Mouse (Mus musculus): ENCODE data around the gene Rpgr.

The Rpgr gene

DNA sequence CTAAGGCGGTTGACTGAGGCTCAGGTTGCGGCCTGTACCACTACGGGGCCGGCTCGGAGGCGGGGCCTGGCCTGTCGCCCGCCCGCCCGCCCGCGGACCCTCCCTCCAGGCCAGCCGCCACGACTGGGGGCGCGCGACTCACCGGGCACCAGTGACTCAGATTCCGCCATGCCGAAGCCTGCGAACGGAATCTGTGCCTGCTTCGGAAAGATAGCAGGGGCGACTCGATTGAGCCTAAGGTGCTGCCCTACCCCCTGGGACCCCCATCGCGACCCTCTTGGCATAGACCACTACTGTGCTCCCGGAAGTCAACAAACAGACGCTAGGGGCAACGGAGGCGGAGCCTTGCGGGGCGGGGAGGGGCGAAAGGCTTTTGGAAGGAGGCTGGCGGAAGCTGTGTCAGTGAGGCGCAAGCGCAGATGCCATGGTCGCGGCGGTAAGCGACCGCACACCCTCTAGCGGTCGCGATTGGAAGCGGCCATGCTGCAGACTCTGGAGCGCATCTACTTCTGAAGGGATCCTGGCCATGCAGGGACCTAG, at the start of gene Rpgr:
Gene Rpgr (minus strand): TSS at position 511 of the 540 bp plus-strand sequence.
- in situ Hi-C loops (cut with MboI, MseI): loop anchor here (25.0 kb wide), 1 partner anchor 1921 kb away; no protein-coding TSS in a partner anchor

DNA sequence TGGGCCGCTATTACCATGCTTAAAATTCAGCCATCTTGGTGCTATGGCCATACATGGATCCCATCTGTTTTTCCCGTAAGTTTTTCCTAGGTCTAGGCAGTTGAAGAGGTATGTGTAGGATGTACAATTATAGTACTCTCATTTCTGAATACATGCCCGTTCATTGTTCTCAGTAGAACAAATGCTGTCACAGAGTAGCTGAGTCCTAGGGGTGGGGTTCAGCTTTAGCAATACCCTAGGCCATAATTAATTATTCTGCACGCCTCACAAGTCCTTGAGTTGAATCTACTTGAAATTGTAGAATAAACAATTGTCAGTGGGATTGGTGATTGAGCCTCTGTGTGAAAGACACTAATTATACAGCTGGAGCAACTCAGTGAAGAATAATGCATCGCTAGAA, 41.5 kb upstream of the Rpgr start:
- in situ Hi-C loops (cut with MboI, MseI): loop anchor here (5.0 kb wide), 1 partner anchor 104 kb away; no protein-coding TSS in a partner anchor

DNA sequence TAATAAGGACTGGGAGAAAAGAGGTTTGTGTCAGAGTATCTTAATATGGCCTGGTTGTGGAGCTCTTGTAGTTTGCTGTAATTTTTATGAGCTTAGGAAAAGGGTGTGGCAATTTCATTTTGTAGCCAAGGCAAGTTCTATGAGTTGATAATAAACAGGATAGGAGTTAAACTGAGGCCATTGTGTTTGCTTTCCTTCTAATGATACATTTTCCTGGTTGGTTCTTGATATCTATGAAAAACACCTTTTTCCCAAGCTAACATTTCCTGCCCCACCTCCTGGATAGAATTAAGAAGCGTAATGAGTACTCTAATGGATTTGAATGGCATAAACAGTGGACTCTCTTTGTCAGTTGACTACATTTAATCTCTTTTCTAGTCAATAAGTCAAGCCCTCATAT, 41.1 kb upstream of the Rpgr start:
- in situ Hi-C loops (cut with MboI, MseI): loop anchor here (5.0 kb wide), 1 partner anchor 105 kb away; no protein-coding TSS in a partner anchor

DNA sequence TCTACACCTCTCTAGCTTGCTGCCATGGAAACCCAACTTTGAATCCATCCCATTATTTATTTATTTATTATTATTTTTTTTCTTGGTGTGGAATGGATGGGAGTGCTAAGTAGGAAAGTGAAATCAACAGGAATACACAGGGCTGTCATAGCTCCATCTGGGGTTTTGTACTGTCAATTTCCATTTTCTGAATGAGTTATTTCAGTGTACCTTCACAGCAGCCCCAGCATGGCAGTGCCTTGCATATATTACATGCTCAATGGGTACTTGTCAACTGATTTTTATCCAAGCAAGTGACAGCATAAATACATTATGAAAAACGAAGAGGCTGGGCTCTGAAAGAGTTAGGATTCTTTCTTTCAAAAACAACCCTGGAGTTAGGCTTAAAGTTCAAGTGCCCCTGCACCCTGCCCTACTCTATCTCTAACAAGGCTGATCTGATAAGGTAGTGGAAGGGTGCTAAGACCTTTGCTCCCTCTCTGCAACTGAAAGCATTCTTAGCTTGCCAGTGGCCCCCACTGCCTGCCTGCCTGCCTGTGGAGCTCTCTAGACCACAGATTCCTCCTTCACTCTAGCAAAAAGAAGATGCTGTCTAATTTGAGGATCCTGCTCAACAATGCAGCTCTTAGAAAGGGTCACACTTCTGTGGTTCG, 35.3 kb upstream of the Rpgr start, which contains the start of gene Otc:
Gene Otc (plus strand): TSS at position 454 of the 653 bp plus-strand sequence.
- in situ Hi-C loops (cut with MboI, MseI): no loop called here

DNA sequence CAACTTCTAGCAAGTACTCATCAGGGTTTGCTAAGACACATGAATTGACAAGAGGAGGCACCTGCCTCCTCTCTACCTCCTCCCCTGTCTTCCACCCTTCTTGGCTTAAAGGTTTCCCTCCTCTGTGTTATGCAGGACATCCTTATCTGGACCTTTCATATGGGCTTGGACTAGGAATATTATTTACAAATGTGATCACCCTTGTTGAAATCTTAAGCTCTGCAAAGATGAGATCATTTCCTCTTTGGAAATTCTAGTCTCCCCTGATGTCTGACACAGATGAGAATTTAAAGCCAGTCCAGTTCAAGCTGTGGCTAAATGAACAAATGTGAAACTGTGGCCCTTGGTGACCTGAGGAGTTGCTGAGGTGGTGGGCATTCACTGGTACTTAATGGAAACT, 34.6 kb upstream of the Rpgr start:
- in situ Hi-C loops (cut with MboI, MseI): no loop called here

DNA sequence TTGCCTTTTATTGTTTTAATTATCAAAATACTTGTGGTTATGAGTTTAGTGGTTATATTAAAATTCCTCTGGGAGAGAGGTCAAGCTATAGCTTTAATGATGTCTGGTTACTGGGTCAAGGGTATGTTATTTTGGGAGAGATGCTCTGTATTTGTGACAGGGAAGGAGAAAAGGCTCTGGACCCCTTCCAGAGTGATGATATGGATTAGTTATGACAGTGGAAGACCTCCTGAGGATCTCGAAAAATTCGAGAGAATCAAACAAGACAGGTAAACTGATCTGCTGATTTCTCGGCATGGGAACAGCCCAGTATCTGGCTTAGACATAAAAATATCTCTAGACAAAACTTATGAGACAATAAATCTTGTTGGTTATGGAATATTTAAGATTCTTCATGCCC, 27.2 kb upstream of the Rpgr start:
- in situ Hi-C loops (cut with MboI, MseI): no loop called here

DNA sequence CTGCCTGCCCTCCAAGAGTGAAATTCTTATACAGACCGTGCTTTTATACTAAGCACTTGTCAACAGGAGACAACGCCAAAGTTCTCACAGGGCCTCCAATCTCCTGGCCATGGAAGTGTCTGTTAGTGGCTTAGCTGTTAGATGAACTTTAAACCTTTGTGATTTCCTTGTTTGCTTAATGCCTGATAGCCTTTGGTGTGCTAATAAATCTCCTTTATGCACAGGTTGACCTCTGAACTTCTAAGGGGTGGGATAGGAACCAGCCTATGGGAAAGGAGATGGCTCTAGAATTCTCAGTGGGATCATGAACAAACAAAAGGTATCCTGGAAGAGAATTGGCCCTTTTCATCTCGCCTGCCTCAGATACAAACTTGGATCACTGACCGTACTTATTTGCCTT, 22.8 kb upstream of the Rpgr start:
- in situ Hi-C loops (cut with MboI, MseI): no loop called here

DNA sequence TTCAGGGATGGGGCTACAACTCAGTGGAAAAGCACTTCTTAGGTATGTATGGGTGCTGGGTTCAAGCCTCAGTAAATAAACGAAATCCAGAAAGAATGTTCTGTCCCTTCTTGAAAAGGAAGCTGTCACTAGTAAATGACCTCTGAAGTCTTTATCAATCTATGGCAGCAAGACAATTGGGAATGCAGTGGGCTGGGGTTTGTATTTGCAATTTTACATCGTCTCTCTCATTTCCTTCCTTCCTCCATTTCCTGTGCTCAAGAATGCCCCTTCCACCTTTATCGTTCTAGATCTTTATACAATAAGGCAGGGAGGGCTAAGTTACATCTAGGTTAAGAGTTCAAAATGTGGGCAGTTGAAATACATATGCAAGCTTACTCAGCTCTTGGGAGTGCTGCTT, 17.9 kb upstream of the Rpgr start:
- in situ Hi-C loops (cut with MboI, MseI): no loop called here

DNA sequence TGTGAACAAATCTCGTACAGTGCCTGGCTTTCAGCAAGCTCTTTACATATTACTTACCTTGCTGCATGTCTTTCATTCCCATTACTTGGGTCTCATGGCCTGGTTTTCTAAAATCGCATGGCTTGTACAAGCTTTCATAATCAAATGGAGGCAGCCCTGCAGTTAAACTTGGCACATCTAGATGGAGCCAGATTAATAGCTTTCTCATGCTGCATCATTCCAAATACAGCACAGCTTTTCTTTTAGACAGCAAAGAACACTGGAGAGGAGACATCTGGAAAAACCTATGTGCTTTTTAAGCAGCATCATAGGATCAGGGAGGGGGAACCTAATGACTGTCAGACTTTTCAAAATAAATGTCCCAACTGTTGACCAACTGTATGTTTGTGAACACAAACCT, 16.3 kb upstream of the Rpgr start:
- in situ Hi-C loops (cut with MboI, MseI): no loop called here

DNA sequence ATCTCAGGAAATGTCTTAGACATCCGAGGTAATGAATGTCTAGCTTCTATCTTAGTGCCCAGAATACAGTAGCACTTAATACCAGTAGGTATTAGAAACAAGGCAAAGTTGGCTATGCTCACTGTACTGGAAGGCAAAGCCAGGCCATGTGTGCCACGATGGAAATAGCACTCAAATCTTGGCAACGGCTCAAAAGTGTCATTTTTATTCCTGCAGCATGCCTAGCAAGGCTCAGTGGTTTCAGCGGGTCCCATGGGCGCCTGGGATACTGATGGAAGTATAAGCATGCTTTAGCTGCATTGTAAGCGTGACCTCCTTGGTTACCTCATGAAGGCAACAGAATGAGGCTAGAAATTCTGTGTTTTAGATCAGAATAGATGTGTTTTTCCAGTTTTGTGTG, 2.6 kb upstream of the Rpgr start:
- in situ Hi-C loops (cut with MboI, MseI): loop anchor here (25.0 kb wide), 1 partner anchor 1918 kb away; no protein-coding TSS in a partner anchor

DNA sequence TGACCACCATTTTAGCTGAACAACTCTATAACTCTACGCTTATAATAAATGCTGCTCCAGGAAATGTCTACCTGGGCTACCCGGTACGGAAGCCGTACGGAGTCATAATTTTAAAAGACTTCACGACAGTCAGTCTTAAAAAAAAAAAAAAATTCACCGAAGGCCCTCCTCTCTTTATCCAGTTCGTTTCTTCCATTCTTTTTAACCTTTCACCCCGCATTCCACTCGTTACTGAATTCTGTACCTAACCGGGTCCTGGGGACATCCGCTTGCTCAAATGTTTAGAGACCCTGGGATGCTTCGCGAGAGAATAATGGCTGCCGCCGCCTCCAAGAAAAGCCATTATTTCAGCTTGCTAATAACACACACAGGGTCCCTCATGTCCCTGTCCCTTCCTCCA, 748 bp downstream of the Rpgr start:
- in situ Hi-C loops (cut with MboI, MseI): loop anchor here (25.0 kb wide), 1 partner anchor 1921 kb away; no protein-coding TSS in a partner anchor

DNA sequence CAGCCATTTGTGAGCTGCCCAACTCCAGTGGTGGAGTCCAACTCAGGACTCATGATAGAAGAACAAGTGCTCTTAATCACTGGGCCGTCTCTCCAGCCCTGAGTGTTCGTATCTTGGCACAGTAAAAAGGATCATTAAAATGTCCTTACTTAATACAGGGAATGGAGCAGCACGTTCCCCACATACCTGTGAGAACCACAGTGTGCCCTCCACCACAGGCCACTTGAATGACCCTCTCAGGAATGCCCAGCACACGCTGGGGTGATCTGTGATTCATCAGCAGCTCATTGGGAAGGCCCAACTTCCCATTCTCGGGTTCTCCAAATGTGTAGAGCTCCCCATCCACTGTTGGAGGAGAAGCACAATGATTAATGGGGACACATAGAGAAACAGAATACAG, 10.8 kb downstream of the Rpgr start:
- in situ Hi-C loops (cut with MboI, MseI): loop anchor here (25.0 kb wide), 1 partner anchor 1931 kb away; no protein-coding TSS in a partner anchor

DNA sequence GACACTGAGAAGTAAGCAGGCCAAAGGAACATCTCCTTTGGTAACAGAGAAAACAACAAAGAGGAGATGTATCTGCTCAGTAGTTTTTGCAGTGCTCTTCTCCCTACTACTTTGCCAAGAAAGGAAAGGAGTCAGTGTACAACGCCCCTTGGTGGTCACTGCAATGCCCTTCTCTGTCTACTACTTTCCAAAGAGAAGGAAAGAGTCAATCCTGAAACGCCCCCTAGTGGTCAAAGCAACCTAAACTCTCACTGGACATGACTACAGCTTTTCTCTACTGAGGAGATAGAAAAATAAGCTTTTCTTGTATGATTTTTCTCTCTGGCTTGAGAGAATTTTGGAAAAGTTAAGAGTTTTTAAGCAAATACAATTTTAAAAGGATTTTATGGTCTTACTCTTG, 15.4 kb downstream of the Rpgr start:
- in situ Hi-C loops (cut with MboI, MseI): loop anchor here (25.0 kb wide), 1 partner anchor 1936 kb away; no protein-coding TSS in a partner anchor

DNA sequence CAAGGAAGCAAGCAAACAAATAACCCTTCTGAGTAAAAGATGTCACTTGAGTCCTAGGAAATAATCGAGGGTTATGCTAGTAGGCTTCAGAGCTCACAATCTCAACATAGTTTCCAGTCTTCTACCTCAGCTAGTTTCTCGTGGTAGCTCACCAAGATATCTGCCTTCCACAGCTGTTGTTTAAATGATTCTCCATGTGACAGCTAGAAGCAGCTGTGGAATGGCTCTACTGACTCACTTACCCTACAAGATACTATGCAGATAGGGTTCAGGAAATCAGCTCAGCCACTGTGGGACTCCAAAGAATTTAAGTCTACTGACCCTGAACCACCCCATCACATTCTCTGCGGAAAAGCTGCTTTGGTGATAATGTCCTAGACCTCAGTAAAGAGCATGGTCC, 64.3 kb downstream of the Rpgr start:
- in situ Hi-C loops (cut with MboI, MseI): no loop called here

DNA sequence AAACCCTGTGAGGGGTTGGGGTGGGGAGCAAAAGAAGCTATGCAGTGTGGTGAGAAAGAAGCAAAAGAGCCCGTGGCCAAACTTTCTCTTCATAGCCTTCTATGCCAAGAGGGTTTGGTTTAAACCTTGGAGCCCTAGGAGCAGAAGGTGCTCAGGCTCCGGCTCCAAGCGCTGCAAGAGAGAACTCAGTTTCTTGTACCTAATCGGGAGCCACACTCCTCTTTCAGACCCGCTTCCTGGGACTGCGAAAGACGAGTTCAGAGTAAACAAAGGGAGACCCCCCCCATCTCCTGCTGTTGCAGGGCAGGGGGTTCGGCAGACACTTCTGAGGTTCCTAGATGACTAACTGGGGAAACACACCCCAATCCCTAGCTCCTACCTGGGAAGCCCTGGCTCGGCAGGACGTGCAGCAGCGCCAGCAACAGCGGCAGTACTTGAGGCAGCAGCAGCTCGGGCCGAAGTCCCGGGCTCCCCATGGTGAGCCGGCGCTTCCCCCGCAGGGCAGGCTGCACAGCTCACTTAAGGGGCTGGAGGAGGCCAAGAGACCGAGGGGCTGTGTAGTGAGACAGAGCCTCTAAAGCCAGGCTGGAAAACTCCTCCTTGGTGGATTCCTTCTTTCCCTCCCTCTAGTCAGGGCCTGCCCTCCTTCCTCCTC, 99.5 kb downstream of the Rpgr start, which contains the start of gene Srpx:
Gene Srpx (minus strand): TSS at position 645 of the 655 bp plus-strand sequence.
- in situ Hi-C loops (cut with MboI, MseI): no loop called here

DNA sequence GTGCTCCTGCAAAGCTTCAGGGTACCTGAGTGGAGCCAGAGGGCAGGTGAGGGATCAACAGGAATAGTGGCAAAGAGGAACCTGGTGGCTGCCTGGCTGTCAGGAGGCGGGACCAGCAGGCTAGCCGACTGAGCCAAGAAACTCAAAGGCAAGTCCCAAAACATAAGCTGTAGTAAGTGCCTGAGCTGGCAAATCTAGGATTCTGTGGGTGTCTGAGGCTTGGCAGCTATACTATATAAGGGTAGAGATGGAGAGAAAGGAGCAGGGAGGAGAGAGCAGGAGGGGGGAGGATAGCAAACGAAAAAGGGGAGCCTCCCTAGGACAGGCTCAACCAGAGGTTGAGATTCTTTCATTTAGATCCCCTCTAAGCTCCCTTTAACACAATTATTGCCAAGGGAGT, 100.9 kb downstream of the Rpgr start:
- in situ Hi-C loops (cut with MboI, MseI): no loop called here

DNA sequence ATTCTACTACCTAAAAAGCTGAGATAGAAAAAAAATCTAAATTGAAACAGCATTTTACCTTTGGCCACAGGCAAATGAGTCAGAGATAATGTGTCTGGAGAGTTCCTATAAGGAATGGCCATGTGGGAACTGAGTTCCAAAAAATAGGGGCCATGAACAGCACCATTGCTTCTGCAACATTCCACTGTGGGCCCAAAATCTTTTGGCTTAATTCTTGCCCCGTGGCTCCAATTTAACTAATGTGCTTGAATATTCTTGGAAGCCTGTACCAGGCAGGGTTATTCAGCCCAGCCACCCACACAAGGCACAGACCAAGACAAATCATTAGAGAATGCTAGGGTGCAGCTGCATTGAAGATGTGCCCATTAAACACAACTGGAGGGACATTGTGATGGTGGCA, 106.0 kb downstream of the Rpgr start:
- in situ Hi-C loops (cut with MboI, MseI): no loop called here

DNA sequence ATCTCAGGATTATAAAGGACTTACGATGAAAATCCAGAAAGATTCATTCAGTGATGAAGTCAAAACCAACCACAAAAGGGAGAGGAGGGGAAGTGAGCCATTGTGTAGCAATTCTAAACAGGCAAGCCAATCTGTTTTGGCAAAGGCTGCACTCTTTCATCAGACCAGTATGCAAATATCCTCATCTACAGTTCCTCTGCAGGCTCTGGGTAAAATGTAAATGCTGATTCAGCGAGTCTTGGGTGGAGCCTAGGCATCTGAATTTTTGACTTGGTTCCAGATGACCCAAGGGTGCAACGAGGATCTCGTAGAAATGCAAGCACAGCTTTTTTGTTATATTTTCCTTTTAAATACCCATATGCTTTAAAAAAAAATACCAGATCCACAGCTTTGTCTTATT, 108.2 kb downstream of the Rpgr start:
- in situ Hi-C loops (cut with MboI, MseI): no loop called here

DNA sequence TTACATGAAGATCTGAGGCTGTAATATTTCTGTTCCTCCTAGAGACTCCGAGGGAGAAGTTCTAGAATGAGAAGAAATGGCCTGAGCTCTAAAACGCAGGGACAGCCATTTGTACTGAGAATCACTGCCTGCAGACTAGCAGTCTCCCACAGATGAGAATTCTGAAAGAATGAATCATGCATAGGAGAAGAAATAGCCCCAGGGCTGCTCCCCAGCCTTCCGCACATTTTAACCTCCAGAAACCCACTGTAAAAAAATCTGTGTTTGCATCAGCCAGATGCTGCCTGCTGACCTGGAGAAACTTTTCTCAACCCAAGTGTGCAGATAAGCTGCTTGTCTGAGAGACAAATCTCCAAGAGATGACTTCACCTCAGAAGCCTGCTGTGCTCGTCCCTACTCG, 111.2 kb downstream of the Rpgr start:
- in situ Hi-C loops (cut with MboI, MseI): no loop called here

DNA sequence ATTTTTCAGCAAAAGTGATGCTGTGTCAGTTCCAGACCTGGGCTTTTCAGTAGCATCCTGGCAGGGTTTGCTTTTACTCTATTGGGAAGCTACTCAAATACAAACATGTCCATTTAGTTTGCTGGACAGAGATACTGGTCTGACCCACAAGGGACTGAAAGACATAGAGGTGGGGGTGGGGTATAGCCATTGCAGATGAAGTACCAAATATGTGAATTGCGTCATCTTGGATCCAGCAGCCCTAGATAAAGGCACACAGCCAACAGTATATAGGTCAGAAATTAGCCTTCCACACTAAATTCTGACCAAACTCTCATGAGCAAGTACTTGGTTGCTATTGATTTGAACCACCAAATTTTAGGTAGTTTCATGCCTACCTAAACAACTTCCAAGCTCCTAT, 114.0 kb downstream of the Rpgr start:
- in situ Hi-C loops (cut with MboI, MseI): no loop called here

DNA sequence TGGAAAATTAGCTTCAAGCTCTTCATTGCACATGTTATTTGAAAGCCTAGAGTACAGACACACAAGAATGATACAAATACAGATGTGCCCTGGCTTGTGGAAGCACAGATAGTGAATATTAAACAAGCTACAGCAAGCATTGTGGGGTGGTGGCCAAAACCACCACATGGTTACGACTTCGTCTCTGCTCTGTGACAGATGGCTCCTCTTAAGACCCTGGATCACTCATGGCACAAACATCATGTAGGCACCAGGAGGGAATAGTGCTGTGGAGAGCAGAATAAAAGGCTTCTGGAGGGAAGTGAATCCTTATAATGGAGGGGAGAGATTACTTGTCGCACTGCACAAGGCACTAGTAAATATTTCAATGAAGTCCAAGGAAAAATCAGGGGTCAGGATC, 120.9 kb downstream of the Rpgr start:
- in situ Hi-C loops (cut with MboI, MseI): no loop called here

DNA sequence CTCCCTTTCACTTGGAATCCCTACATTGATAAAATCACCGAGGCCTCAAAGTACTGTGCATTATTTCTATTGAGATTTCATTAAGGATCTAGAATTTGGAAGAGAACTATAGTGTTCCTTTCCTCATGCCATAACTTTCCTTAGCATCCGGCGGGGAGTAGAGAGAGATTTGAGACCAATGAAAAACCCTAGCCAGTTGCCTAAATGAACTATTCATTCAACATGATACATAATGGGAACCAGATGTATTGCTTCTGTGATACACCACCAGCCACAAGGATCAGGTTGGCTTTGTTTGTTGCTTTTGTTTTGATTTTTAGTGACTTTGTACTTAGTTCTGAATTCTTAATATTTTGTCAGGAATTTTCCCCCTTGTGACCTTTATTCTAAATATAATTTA, 136.3 kb downstream of the Rpgr start:
- in situ Hi-C loops (cut with MboI, MseI): no loop called here

DNA sequence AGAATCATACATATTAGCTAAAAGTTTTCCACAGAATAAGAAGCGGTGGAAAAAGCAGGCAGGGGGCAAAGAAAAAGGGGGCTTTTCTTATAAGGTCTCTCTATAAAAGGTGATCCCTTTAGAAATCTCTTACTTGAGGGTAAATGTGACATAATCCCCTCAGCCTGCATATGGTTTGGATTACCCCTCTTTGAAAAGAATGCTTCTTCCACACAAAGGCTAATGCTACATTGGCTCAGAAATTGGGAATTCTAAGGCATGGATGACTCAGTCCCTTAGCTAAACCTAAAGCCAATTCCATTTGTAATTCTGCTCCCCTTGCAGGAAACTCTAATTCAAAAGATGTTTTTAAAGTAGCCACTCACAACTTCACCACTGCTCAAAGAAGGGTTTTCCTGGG, 136.7 kb downstream of the Rpgr start:
- in situ Hi-C loops (cut with MboI, MseI): no loop called here

Data from T-helper 2 cell (primary cell).